Mouse (Mus musculus) limb, embryonic 15.5 days (tissue): ENCODE results near the gene Ferd3l. TPM values are rescaled to one million over a fixed set of nuclear protein-coding genes. Genes with fewer than 3 reads are reported as not detected.

Experiments
- ATAC-seq: fragments of 200-750 bp; cut with Nextera tagmentation; 2 replicates; pipeline ENCODE4 v1.8.0; 2017; ENCODE audit warnings: low read depth, moderate TSS enrichment; ENCODE audit not compliant: insufficient number of reproducible peaks, low FRiP score, low TSS enrichment
- H3K27ac ChIP-seq: fragments of 300-500 bp; sonication (generic); 2 replicates; pipeline ENCODE4 v1.5.1; 2015; ENCODE audit warnings: moderate library complexity, mild to moderate bottlenecking, inconsistent platforms
- H3K27me3 ChIP-seq: fragments of 300-500 bp; sonication (generic); 2 replicates; pipeline ENCODE4 v1.6.1; 2015; ENCODE audit warnings: inconsistent platforms
- H3K36me3 ChIP-seq: fragments of 300-500 bp; sonication (generic); 2 replicates; pipeline ENCODE4 v1.6.1; 2015; ENCODE audit warnings: inconsistent platforms
- H3K4me1 ChIP-seq: fragments of 300-500 bp; sonication (generic); 2 replicates; pipeline ENCODE4 v1.6.1; 2015; ENCODE audit warnings: inconsistent platforms
- H3K4me2 ChIP-seq: fragments of 300-500 bp; sonication (generic); 2 replicates; pipeline ENCODE4 v1.6.1; 2015; ENCODE audit warnings: mild to moderate bottlenecking, inconsistent platforms
- H3K4me3 ChIP-seq: fragments of 300-500 bp; sonication (generic); 2 replicates; pipeline ENCODE4 v1.5.1; 2015; ENCODE audit warnings: mild to moderate bottlenecking, inconsistent platforms
- H3K9ac ChIP-seq: fragments of 300-500 bp; sonication (generic); 2 replicates; pipeline ENCODE4 v1.6.1; 2015; ENCODE audit warnings: inconsistent platforms
- H3K9me3 ChIP-seq: fragments of 300-500 bp; sonication (generic); 2 replicates; pipeline ENCODE4 v1.6.1; 2016; ENCODE audit warnings: inconsistent platforms
- WGBS: fragments of 180-500 bp; shearing (Covaris S2); methylation state at CpG from one replicate; pipeline ENCODE4 v1.1.7; 2015; 5-methylcytosine and 5-hydroxymethylcytosine counted together
- polyA plus RNA-seq: library from polyadenylated mRNA; unstranded; fragments of >200 nt; fragmentation: Nextera tagmentation; extraction: Ambion mirVana; gene quantifications from 2 replicates; pipeline ENCODE4 v1.2.1, GENCODE M21; 2015

Ferd3l gene
- polyA plus RNA-seq: not detected in 2 replicates

DNA sequence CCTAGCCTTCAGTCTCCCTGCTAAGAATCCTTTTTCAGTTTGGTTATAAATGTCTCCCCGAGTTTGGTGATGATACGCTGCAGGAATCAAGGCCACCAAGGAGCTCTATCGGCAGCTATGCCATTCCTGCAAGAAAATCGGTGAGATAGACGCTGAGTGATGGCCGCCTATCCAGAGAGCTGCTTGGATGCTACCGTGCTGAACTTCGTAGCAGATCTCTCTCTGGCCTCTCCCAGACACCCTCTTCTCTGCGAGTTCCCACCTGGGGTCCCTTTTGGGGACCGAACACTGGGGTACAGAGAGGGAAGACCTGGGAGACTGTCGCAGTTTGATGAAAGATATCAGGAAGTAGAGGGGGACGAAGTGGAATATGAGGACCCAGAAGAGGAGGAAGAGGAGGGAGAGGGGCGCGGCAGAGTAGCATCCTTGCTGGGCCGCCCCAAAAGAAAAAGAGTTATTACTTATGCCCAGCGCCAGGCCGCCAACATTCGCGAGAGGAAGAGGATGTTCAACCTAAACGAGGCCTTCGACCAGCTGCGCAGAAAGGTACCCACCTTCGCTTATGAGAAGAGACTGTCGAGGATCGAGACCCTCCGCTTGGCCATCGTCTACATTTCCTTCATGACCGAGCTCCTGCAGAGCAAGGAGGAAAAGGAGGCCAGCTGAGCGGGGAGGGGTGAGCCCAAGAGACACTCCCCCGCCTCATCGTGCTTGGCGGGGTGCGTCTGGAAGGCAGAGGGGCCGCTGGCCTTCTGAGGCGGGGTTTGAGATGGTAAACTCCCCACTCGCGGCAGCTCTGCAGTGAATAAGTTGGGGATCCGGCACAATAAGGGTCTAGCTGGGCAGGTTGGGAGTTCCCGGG, at the start of gene Ferd3l:
TSS of gene Ferd3l (plus strand) at position 95 of the 862 bp plus-strand sequence.
- Histone ChIP-seq H3K9ac (no peak within 1 kb of the TSS), H3K27me3 (peaks cover 30% of the 10 kb centered on the region), H3K4me1 (peaks cover 9% of the 10 kb centered on the region), H3K27ac (no peak within 1 kb of the TSS), H3K9me3 (no peaks in the 10 kb centered on the region), H3K4me2 (peak within 1 kb of the TSS; percentile 36), H3K36me3 (no peaks in the 10 kb centered on the region), H3K4me3 (peak within 1 kb of the TSS; percentile 22)
- no peak for ATAC-seq
- 2% methylated on average over 39 of the region's 39 CpGs for WGBS

DNA sequence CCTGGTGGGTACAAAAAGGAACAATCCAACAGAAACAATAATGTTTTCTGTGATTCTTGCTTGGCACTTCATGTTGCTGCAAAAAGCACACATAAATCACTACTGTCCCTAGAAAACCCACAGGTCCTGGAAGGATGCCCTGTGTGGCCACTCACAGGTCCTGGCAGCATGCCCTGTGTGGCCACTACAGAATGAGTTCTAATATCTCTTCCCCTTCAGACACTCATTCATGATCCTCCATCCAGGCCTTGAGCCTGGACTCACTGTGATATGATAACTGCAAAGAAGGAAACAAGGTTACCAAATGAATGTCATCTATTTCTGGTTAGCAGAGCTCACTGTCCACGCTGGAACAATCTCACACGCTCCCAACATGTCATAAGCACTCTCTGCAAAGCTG, 34.3 kb upstream of the Ferd3l start:
- ATAC-seq: no peak
- 0 out of 2 replicates have a peak, but pooled peaks cover 2% of the 10 kb centered on the region for H3K4me1 ChIP-seq
- no peak overlapping the region for H3K9ac ChIP-seq
- H3K27ac ChIP-seq: no peak overlapping the region
- no peak overlapping the region for H3K4me2 ChIP-seq
- H3K27me3 ChIP-seq: no peaks in the 10 kb centered on the region
- WGBS: 61% methylated on average over 2 of the region's 2 CpGs
- no peaks in the 10 kb centered on the region for H3K36me3 ChIP-seq
- no peak overlapping the region for H3K4me3 ChIP-seq
- no peaks in the 10 kb centered on the region for H3K9me3 ChIP-seq

DNA sequence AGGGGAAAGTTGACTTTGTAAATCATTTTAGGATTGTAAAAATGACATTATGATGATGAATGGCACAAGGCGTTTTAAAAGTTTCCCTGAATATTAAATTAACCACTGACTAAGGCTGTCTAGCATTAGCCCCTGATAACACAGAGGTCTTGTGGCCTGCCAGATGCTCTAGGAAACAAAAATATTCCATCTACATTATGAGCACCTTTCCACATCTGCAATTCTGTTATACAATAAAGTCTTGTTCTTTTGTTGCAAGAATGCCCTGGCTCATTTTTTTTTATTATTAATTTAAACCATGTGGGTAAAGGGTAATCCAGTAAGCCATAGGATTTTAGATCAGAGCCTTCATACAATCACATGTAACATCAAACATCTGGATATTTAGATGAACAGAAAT, 33.6 kb upstream of the Ferd3l start:
- H3K4me1 ChIP-seq: 0 out of 2 replicates have a peak, but pooled peaks cover 2% of the 10 kb centered on the region
- H3K36me3 ChIP-seq: no peaks in the 10 kb centered on the region
- ATAC-seq: no peak
- H3K9me3 ChIP-seq: no peaks in the 10 kb centered on the region
- 21% methylated on average over 1 of the region's 1 CpGs for WGBS
- no peak overlapping the region for H3K27ac ChIP-seq
- no peak overlapping the region for H3K4me3 ChIP-seq
- no peak overlapping the region for H3K9ac ChIP-seq
- no peak overlapping the region for H3K4me2 ChIP-seq
- H3K27me3 ChIP-seq: no peaks in the 10 kb centered on the region

DNA sequence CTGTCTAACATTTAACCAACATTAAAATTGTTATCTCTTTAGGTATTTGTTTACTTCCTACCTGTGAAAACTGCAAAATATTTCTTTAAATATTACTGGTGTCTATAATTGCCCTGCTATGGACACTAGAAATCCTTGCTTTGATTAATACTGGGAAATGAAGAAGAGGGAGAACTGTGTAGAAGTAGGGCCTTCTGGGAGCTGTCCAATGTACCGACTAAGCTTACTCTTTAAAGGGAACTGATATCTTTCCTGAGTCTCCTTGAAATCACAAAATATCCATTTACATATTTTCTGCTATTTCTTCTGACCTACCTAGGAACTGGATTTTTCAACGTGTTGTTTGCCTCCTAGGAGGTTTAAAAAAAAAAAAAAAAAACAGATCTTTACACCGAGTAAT, 1.5 kb upstream of the Ferd3l start:
- ATAC-seq: no peak
- no peaks in the 10 kb centered on the region for H3K36me3 ChIP-seq
- 7% methylated on average over 3 of the region's 3 CpGs for WGBS

DNA sequence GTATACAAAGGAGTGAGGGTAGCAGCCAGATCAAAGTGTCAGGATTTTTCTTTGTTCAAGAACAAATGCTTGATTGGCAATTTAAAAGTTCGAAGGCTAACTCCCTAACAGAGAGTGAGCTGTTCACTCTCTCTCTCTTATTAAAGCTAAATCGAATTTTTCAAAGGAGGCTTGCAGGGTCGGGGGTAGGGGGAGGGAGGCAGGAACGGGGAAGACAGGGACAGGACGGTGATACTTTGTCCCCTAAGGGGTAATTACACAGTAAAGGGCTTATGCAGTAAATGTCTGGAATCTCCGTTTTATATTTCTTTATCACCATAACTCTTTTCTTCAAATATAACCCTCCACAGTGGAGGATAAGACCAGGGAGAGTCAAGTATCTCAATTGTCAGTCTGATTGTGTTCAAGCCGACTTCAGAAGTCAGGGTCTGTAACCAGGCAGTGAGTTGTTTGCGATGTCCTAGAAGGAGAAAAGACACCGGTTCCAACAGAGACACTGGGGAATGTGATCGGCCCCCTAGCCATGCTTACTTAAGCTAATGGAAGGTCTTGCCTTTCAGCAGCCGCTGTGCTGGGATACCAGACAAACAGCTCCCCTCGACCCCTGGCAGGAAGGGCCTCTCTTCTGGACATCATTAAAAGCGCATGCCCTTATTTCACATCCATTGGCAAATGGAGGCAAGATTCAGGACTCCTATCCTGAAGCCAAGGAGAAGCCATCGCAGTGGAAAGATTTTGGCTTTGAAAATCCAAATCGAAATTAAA, 709 bp upstream of the Ferd3l start:
- H3K27me3 ChIP-seq: peaks cover 30% of the 10 kb centered on the region
- 4% methylated on average over 15 of the region's 15 CpGs for WGBS
- H3K4me3 ChIP-seq: no peak overlapping the region
- peaks cover 9% of the 10 kb centered on the region for H3K4me1 ChIP-seq
- H3K27ac ChIP-seq: no peak overlapping the region
- no peak overlapping the region for H3K9ac ChIP-seq
- no peak for ATAC-seq
- H3K4me2 ChIP-seq: no peak overlapping the region
- no peaks in the 10 kb centered on the region for H3K36me3 ChIP-seq
- no peaks in the 10 kb centered on the region for H3K9me3 ChIP-seq

More for the DNA sequence above, 1.5 kb upstream of the Ferd3l start:
- no peak overlapping the region for H3K4me3 ChIP-seq
- no peaks in the 10 kb centered on the region for H3K9me3 ChIP-seq
- H3K27me3 ChIP-seq: peaks cover 30% of the 10 kb centered on the region
- no peak overlapping the region for H3K4me2 ChIP-seq
- H3K4me1 ChIP-seq: peaks cover 9% of the 10 kb centered on the region
- no peak overlapping the region for H3K27ac ChIP-seq
- H3K9ac ChIP-seq: no peak overlapping the region

DNA sequence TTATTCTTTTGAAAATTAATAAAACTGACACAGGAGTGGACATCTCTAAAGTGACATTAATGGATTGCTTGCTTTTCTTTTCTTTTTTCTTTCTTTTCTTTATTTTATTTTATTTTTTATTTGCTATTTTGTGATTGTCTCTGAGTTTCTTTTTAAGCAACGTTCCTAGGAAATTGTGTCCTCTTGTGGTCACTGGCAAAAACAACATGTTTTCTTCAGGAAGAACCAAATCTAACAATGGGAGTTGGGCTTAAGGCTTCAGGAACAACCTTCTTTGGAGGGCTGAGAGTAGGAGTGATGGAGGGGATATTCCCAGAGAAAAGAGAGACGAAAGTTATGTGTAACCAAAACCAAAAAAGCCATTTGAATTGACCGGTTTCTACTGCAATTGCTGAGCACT, 24.6 kb downstream of the Ferd3l start:
- Histone ChIP-seq H3K9ac (no peak overlapping the region), H3K9me3 (no peaks in the 10 kb centered on the region), H3K4me1 (peaks cover 6% of the 10 kb centered on the region), H3K27ac (no peak overlapping the region), H3K4me2 (no peak overlapping the region), H3K36me3 (no peaks in the 10 kb centered on the region), H3K27me3 (peaks cover 20% of the 10 kb centered on the region), H3K4me3 (no peak overlapping the region)
- WGBS: 7% methylated on average over 3 of the region's 3 CpGs
- ATAC-seq: no peak

DNA sequence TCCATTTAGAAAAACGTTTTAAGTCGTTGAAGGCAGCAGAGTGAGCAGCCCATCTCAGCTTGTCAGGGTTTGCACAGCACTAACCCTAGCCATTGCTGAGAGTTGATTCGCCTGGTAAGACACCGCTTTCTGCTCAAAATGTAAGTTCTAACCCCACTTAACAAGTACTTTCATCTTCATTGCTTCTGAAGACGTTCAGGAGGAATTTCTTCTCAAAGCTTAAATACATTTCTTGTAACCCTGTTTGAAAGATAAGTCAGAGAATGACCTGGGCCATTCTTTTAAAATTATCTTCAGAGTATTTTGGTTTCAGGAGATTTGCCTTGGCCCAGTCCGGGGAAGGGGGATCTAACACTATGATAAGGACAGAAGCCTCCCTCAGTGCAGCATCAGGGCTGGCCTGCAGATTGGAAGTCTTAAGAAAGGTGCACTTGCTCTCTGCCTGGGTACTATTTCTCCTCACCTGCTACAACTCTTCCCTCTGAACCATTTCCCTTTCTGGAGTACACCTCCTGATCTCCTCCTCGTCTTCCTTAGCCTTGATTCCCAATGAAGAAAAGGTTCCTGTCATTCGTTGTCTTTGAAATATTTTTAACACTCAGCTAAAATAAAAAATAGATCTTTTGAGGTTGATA, 26.8 kb downstream of the Ferd3l start:
- Histone ChIP-seq H3K27me3 (peaks cover 28% of the 10 kb centered on the region), H3K4me2 (peak overlapping the region; percentile 58; the same call in 1 of the 2 replicates), H3K4me3 (peak overlapping the region; percentile 78; the same call in 1 of the 2 replicates), H3K4me1 (peaks cover 11% of the 10 kb centered on the region), H3K9ac (no peak overlapping the region), H3K36me3 (no peaks in the 10 kb centered on the region), H3K9me3 (no peaks in the 10 kb centered on the region), H3K27ac (no peak overlapping the region)
- 31% methylated on average over 8 of the region's 8 CpGs for WGBS
- ATAC-seq: no peak

DNA sequence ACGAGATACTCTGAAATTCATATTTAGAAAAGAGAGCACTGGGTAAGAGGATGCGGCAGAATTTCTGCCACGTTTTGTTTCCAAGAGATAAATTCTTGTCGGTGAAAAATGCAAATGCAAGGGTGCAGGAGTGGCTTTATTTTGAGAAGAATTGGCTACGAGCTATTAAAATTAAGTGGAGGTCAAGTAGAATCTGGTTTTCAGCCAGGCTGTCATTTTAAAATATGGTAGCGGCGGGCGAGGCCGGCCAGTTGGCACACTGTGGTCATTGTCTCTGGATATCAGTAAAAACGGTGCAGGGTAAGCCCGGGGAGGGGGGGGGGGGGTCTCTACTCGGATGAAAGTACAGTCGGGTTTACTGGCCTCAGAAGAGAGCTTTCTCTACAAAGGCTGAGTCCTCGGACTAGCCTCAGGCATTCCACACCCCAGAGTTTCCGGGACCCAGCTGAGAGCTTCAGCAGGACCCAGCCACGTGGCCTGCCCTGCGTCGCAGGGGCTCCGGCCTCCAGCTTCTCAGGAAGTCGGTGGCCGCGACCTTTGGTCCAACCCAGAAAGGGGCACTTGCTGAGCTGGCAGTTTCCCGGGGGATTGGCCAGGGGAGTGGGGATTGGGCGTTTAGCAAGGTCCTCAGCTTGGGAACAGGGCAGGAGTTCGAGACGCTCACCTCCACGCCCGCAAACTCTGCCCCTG, 27.5 kb downstream of the Ferd3l start:
- no peaks in the 10 kb centered on the region for H3K9me3 ChIP-seq
- H3K36me3 ChIP-seq: no peaks in the 10 kb centered on the region
- peaks cover 11% of the 10 kb centered on the region for H3K4me1 ChIP-seq
- H3K4me2 ChIP-seq: peak overlapping the region; percentile 58
- peak overlapping the region; percentile 97 for H3K27ac ChIP-seq
- 4% methylated on average over 28 of the region's 28 CpGs for whole genome bisulfite sequencing
- peaks cover 28% of the 10 kb centered on the region for H3K27me3 ChIP-seq
- H3K4me3 ChIP-seq: peak overlapping the region; percentile 78
- ATAC-seq: no peak
- H3K9ac ChIP-seq: no peak overlapping the region; the same call in 1 of the 2 replicates

DNA sequence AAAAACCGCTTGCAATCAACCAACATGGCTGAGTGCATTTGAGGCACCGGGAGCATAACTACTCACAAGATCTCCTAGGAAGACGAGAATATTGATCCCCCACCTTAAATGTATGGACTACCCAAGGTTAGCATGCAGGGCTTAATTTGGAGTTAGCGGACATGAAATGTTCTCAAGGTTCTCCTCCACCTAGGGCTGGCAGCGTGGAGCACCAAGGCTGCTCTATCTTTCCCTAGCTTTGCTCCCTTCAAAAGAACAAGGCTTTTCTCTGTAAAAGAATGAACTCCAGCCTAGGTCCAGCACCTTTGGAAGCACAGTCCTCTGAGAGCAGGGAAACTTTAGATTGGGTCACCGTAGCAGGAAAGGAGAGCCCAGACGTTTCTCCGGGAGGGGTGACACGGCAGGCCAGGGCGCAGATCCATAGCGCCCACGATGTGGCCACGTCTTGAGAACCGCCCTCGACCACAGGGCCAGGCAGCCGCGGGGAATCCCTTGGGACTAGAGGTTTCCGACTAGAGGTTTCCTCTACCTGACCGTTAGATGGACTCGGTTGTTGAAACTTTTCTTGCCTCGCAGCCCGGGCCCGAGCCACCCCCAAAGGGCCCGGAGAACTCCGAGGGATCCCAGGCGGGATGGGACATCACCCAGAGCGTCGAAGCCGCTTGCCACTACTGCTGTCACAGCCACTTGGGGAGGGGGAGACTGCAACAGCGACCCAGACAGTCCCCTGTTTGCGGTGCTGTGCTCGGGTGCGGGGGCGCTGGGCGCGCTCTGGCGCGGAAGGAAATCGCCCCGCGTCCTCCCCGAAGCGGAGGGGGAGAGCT, 28.6 kb downstream of the Ferd3l start:
- H3K9ac ChIP-seq: peak overlapping the region; percentile 75
- ATAC-seq: 0 out of 2 replicates have a peak, but pooled peaks have one; percentile 0
- H3K4me2 ChIP-seq: peak overlapping the region; percentile 58
- H3K27ac ChIP-seq: peak overlapping the region; percentile 97
- H3K4me1 ChIP-seq: peaks cover 11% of the 10 kb centered on the region
- H3K36me3 ChIP-seq: no peaks in the 10 kb centered on the region
- peak overlapping the region; percentile 78 for H3K4me3 ChIP-seq
- peaks cover 28% of the 10 kb centered on the region for H3K27me3 ChIP-seq
- WGBS: 1% methylated on average over 43 of the region's 43 CpGs
- H3K9me3 ChIP-seq: no peaks in the 10 kb centered on the region

DNA sequence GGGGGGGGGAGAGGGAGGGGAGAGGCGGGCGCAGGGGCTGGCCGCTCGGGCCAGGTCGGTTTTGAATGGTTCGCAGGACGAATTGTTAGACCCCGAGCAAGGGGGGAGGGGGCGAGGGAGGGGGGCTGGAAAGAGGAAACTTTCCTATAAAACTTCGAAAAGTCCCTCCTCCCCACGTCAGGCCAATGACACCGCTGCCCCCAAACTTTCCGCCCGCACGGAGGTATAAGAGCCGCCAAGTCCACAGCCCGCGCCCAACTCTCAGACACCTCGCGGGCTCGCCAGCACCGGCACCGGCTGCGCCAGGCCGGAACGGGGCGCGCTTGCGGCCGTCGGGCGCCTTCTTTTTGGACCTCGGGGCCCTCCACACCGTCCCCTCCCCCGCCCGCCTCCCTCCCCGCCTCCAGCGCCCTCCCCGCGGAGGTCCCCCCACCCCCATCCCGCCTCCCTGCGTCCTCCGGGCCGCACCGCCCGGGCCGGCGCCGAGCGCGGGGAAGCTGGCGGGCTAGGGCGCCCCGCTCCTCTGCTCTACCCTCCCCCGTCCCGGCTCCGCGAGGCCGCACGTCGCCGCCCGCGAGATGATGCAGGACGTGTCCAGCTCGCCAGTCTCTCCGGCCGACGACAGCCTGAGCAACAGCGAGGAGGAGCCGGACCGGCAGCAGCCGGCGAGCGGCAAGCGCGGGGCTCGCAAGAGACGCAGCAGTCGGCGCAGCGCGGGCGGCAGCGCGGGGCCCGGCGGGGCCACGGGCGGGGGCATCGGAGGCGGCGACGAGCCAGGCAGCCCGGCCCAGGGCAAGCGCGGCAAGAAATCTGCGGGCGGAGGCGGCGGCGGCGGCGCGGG, 29.4 kb downstream of the Ferd3l start, which contains the start of gene Twist1:
TSS of gene Twist1 (plus strand) at position 272 of the 841 bp plus-strand sequence.
- Histone ChIP-seq H3K27me3 (peaks cover 32% of the 10 kb centered on the region), H3K4me1 (peaks cover 11% of the 10 kb centered on the region), H3K4me2 (peak within 1 kb of the TSS; percentile 58), H3K36me3 (no peaks in the 10 kb centered on the region), H3K9ac (peak within 1 kb of the TSS; percentile 98), H3K9me3 (no peaks in the 10 kb centered on the region), H3K4me3 (peak within 1 kb of the TSS; percentile 78), H3K27ac (peak within 1 kb of the TSS; percentile 97)
- ATAC-seq: peak; percentile 94
- WGBS: under 1% methylated on average over 82 of the region's 105 CpGs
